Mouse (Mus musculus) gastrocnemius, adult 2 months (tissue): ENCODE data around the gene Mybl2. TPM values are rescaled to one million over a fixed set of nuclear protein-coding genes. Genes with fewer than 3 reads are reported as not detected.
A peak's percentile ranks its signal among the peaks of the same experiment; 100 is the strongest.

Source experiments
- DNase-seq: peaks from one replicate; pipeline ENCODE4 v3.0.0; 2022
- H3K27ac ChIP-seq: fragments of 200-600 bp; 2 replicates; pipeline ENCODE4 v1.8.1; 2022; ENCODE audit warnings: mild to moderate bottlenecking
- H3K4me3 ChIP-seq: fragments of 200-600 bp; 2 replicates; pipeline ENCODE4 v1.8.1; 2022; ENCODE audit warnings: mild to moderate bottlenecking, moderate library complexity
- CTCF ChIP-seq: fragments of 200-600 bp; IDR thresholded peaks from 2 replicates; pipeline ENCODE4 v1.8.1; 2022; ENCODE audit warnings: antibody characterized with exemption, mild to moderate bottlenecking, moderate library complexity
- intact Hi-C: fragments of 180-260 bp; cut with DNase I; formaldehyde crosslinking; loops from one replicate; pipeline ENCODE4 v1.15.1; 2025
- microRNA-seq: library from miRNA; unstranded; fragments of <30 nt; microRNA quantifications from one replicate; pipeline ENCODE4 v1.2.0, GENCODE M21; 2021
- total RNA-seq, 2 experiments: library from RNA; stranded (reverse); gene quantifications; 2 replicates each; pipeline ENCODE4 v1.2.3; 2021

The Mybl2 gene
- total RNA-seq, 2 experiments from 2014 or later, result not detected

- no peak for DNase-seq
- no peak overlapping the region for H3K27ac ChIP-seq
- intact Hi-C loops, result no loop called here
- no peak for TF ChIP-seq CTCF
- H3K4me3 ChIP-seq, result no peak overlapping the region
Observed at GRCm38 (mm10) chr2:163102216-163102615, 47.7 kb downstream of the Mybl2 start.

- H3K4me3 ChIP-seq, result no peak overlapping the region
- no peak for TF ChIP-seq CTCF
- H3K27ac ChIP-seq, result no peak overlapping the region
- no peak for DNase-seq
- intact Hi-C loops, result loop anchor here (1.0 kb wide), 1 partner anchor 298 kb away; no protein-coding TSS in a partner anchor
Observed at GRCm38 (mm10) chr2:163102900-163103653, 48.6 kb downstream of the Mybl2 start.

- intact Hi-C loops, result no loop called here
- TF ChIP-seq CTCF, result no peak
- no peak overlapping the region for H3K27ac ChIP-seq
- DNase-seq, result no peak
- H3K4me3 ChIP-seq, result no peak overlapping the region
Observed at GRCm38 (mm10) chr2:163104086-163104770, 49.7 kb downstream of the Mybl2 start.

- DNase-seq, result no peak
- no peak for TF ChIP-seq CTCF
- H3K4me3 ChIP-seq, result no peak overlapping the region
- no peak overlapping the region for H3K27ac ChIP-seq
- intact Hi-C loops, result no loop called here
Observed at GRCm38 (mm10) chr2:163108385-163108784, 53.9 kb downstream of the Mybl2 start.

DNA sequence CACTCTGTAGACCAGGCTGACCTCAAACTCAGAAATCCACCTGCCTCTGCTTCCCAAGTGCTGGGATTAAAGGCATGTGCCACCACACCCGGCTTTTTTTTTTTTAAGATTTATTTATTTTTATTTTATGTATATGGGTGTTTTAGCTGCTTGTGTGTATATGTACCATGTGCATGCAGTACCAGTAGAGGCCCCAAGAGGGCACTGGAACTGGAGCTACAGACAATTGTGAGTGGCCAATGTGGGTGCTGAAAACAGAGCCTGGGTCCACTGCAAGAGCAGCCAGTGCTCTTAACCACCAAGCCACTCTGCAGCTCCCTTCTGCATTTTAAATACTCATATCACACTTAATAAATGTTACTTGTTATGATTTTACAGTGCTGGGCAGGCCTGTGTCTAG lies 56.2 kb downstream of the Mybl2 start:
- Histone ChIP-seq H3K4me3 (no peak overlapping the region), H3K27ac (no peak overlapping the region)
- TF ChIP-seq CTCF, result peak; percentile 12; the same call in 1 of the 2 replicates
- no peak for DNase-seq
- intact Hi-C loops, result no loop called here

DNA sequence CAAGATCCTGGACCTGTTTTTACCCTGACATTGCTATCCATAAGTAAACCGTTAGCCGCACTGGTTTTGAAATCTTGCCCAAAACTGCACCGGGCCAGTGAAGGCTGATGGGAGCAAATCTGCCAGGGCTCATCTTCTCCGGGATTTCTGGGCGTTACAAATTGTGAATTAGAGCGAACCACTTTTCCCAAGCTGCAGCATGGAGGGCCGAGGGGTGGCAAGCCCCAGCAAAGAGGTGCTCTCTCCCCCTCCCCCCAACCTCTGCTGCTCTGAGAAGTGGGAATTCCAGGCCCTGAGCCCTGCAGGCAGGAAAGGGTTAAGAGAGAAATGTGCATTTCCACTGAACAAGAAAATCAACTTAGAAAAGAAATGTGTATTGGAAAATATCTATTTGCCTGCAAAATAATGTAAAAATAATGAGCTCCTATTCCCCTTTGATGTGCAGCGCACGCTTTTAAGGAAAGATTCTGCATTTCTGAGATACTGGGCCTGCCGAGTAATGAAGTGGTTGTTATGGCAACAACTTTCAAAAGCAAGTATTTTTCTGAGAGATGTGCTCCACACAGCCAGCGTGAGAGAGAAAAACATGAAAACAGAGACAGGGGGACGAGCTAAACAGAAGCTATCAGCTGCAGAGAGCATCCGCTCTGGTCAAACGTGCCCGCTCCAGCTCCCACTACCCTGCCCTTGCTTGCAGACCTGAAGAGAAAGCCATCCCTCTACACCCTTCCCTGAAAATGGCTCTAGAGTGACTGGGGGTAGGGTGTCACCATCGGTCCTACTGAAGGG lies 57.1 kb downstream of the Mybl2 start:
- H3K4me3 ChIP-seq, result no peak overlapping the region
- intact Hi-C loops, result no loop called here
- TF ChIP-seq CTCF, result no peak
- no peak overlapping the region for H3K27ac ChIP-seq
- DNase-seq, result no peak

GRCm38 (mm10) chr2:163120626-163121352 lies 66.3 kb downstream of the Mybl2 start:
- no peak overlapping the region for H3K27ac ChIP-seq
- TF ChIP-seq CTCF, result no peak
- DNase-seq, result no peak
- no peak overlapping the region for H3K4me3 ChIP-seq
- intact Hi-C loops, result no loop called here

DNA sequence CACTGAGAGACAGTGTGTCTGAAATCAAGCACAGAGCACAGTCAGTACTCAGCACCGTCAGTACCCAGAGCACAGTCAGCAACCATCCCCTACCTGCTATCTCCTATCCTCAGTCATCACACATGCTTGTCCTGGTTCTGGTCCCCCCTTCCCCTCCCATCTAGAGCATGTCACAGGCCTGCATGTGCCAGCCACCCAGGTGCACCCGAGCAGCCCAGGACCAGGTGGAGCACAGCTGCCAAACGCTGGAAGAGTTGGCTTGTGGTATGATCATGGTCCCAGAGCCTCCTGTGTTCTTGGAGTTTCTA lies 66.8 kb downstream of the Mybl2 start:
- Histone ChIP-seq H3K27ac (no peak overlapping the region), H3K4me3 (no peak overlapping the region)
- intact Hi-C loops, result no loop called here
- no peak for TF ChIP-seq CTCF
- DNase-seq, result no peak

- TF ChIP-seq CTCF, result no peak
- intact Hi-C loops, result no loop called here
- DNase-seq, result peak; percentile 70
- Histone ChIP-seq H3K4me3 (peak overlapping the region; percentile 41), H3K27ac (no peak overlapping the region)
Observed at GRCm38 (mm10) chr2:163122319-163122718, 67.8 kb downstream of the Mybl2 start.

GRCm38 (mm10) chr2:163123496-163123895 lies 69.0 kb downstream of the Mybl2 start:
- intact Hi-C loops, result no loop called here
- DNase-seq, result no peak
- Histone ChIP-seq H3K4me3 (no peak overlapping the region), H3K27ac (no peak overlapping the region)
- no peak for TF ChIP-seq CTCF

- intact Hi-C loops, result no loop called here
- Histone ChIP-seq H3K4me3 (no peak overlapping the region), H3K27ac (no peak overlapping the region)
- no peak for TF ChIP-seq CTCF
- no peak for DNase-seq
Observed at GRCm38 (mm10) chr2:163130837-163131236, 76.3 kb downstream of the Mybl2 start.

DNA sequence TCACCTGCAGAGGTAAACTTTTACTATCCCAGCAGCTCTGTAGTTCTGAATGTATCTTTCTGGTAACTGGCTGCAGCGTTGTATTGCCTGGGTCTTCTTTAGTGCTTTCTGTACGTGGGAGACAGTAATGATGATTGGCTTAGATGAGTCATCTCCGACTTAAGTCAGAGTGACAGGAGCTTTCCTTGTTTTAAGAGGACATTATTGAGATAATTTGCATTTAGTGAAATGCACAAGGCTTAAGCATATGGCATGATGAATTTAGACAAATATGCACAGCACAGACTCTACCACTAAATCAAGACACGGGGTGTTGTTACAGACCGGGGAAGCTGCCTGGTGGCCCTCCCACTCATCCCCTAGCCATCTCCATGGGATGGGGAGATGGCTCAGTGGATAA lies 77.8 kb downstream of the Mybl2 start:
- no peak for TF ChIP-seq CTCF
- no peak overlapping the region for H3K27ac ChIP-seq
- intact Hi-C loops, result no loop called here
- H3K4me3 ChIP-seq, result no peak overlapping the region
- DNase-seq, result no peak

Small RNA genes within 50 kb of the gene (microRNA-seq; reads per million reads assigned to microRNA genes)
- gene Gm22174, result not detected
- not detected for gene Mir7003

Other genes with a start within 250 kb of the Mybl2 start
- 10 to 100 TPM; 45.6 to 46.1 TPM for gene Srsf6, start 123.2 kb upstream of the Mybl2 start, total RNA-seq
- not detected for gene L3mbtl1, start 111.2 kb upstream of the Mybl2 start, total RNA-seq
- gene Sgk2, start 67.4 kb upstream of the Mybl2 start, total RNA-seq, result not detected
- 10 to 100 TPM; 13.2 to 15.1 TPM for gene Ift52, start 37.3 kb upstream of the Mybl2 start, total RNA-seq
- gene Gtsf1l, start 33.2 kb downstream of the Mybl2 start, total RNA-seq, result not detected
- gene Tox2, start 148.4 kb downstream of the Mybl2 start, total RNA-seq, result under 1 TPM; 0.28 to 0.31 TPM